Mouse (Mus musculus): ENCODE data around the gene Gm32742.

- TF ChIP-seq CTCF (IDR thresholded peaks at IDR 0.05; ENCODE audit: low read depth, low read length) (no peak), POLR2A (IDR thresholded peaks at IDR 0.05; ENCODE audit: extremely low read depth, insufficient read depth, low read length) (no peak)
Measured at GRCm38 (mm10) chr9:51143437-51143836, 21.9 kb downstream of the Gm32742 start.

Data from liver, adult 2 months (tissue).